Mouse (Mus musculus) adrenal gland, postnatal 14 days (tissue): ENCODE measurements around the gene Cx3cr1. TPM values are rescaled to one million over a fixed set of nuclear protein-coding genes. Genes with fewer than 3 reads are reported as not detected.

Experiments used
- DNase-seq: peaks from one replicate; pipeline ENCODE4 v3.0.0; 2021; ENCODE audit warnings: mixed read lengths
- total RNA-seq: library from RNA; stranded (reverse); gene quantifications from 2 replicates; pipeline ENCODE4 v1.2.3, GENCODE M21; 2021

The Cx3cr1 gene
- total RNA-seq, 1 experiment from 2014 or later, result 2.4 TPM

GRCm38 (mm10) chr9:119973869-119974520 is 95.7 kb downstream of the Cx3cr1 start:
- DNase-seq, result peak; percentile 52

- no peak for DNase-seq
Observed at GRCm38 (mm10) chr9:119973281-119973680, 96.4 kb downstream of the Cx3cr1 start.

GRCm38 (mm10) chr9:119972582-119972981 is 97.1 kb downstream of the Cx3cr1 start:
- peak; percentile 40 for DNase-seq

GRCm38 (mm10) chr9:119972166-119972565 is 97.5 kb downstream of the Cx3cr1 start:
- DNase-seq, result peak; percentile 2

- DNase-seq, result peak; percentile 60
Observed at GRCm38 (mm10) chr9:119970763-119971656, 98.7 kb downstream of the Cx3cr1 start.

- DNase-seq, result peak; percentile 88
Observed at GRCm38 (mm10) chr9:119970221-119970620, 99.5 kb downstream of the Cx3cr1 start.

- no peak for DNase-seq
Observed at GRCm38 (mm10) chr9:119969811-119970210, 99.9 kb downstream of the Cx3cr1 start.

- DNase-seq, result peak; percentile 52
Observed at GRCm38 (mm10) chr9:119966221-119966910, 103.3 kb downstream of the Cx3cr1 start.

- DNase-seq, result peak; percentile 37
Observed at GRCm38 (mm10) chr9:119965186-119965585, 104.5 kb downstream of the Cx3cr1 start.

- DNase-seq, result peak; percentile 25
Observed at GRCm38 (mm10) chr9:119964206-119964605, 105.5 kb downstream of the Cx3cr1 start.

GRCm38 (mm10) chr9:119962987-119963667 is 106.6 kb downstream of the Cx3cr1 start:
- DNase-seq, result peak; percentile 91

- DNase-seq, result peak; percentile 41
Observed at GRCm38 (mm10) chr9:119962216-119962615, 107.5 kb downstream of the Cx3cr1 start.

- peak; percentile 55 for DNase-seq
Observed at GRCm38 (mm10) chr9:119958835-119959234, 110.8 kb downstream of the Cx3cr1 start.

- DNase-seq, result no peak
Observed at GRCm38 (mm10) chr9:119951388-119951787, 118.3 kb downstream of the Cx3cr1 start.

GRCm38 (mm10) chr9:119950434-119950833 is 119.2 kb downstream of the Cx3cr1 start:
- DNase-seq, result no peak

GRCm38 (mm10) chr9:119948804-119949203 is 120.9 kb downstream of the Cx3cr1 start:
- DNase-seq, result no peak

- peak; percentile 64 for DNase-seq
Observed at GRCm38 (mm10) chr9:119945173-119945900, 124.3 kb downstream of the Cx3cr1 start.

GRCm38 (mm10) chr9:119943326-119943725 is 126.4 kb downstream of the Cx3cr1 start:
- DNase-seq, result no peak

GRCm38 (mm10) chr9:119941861-119942260 is 127.8 kb downstream of the Cx3cr1 start:
- DNase-seq, result no peak

GRCm38 (mm10) chr9:119941407-119941806 is 128.3 kb downstream of the Cx3cr1 start:
- DNase-seq, result no peak

GRCm38 (mm10) chr9:119939646-119940045 is 130.0 kb downstream of the Cx3cr1 start:
- DNase-seq, result no peak
